Comparison of ENCODE assay signal across 9 mouse cellular contexts in the genomic region with DNA sequence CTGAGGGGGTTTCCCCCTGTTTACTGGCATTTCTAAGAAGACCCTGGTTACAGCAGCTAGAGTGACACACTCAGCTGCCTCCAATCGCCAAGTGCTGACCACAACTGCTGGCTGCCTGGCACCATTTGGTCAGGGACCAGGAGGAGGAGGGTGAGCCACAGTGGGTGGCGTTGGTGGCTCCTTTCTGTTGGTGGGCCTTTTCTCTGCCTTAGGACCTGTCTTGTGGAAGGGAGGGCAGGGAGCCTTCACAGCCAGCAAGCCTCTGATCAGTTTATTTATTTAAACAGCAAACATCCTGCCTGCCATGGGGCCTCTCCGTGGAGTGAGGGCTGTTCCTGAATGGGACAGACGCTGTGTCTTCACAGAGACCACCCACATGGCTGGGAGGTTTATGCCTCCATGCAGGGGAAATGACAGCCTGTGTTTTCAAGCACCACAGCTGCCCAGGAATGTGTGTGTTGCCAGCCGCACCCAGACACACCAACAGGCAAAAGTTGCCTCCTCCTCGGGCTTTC.
DNase-seq lines count a peak whose midpoint lies in the region; ATAC-seq and TF ChIP-seq lines count a peak whose summit lies in the region.
"Had no signal": no experiment of that assay in that cellular context is flagged by ENCODE, and none has a peak within 500 bp of the region (broad histone marks: within the 10 kb centered on the region; RNA-seq: fewer than 3 reads in every experiment).

No protein-coding gene starts in this region.

- no peaks in the 10 kb centered on the region for H3K36me3 ChIP-seq in kidney, embryonic 14.5 days (ENCODE audit: control insufficient read depth, insufficient read depth, low read length)
- H3K36me3 ChIP-seq in kidney, adult 2 months (ENCODE audit: control insufficient read depth, insufficient read depth, low read length) = no peaks in the 10 kb centered on the region
- H3K36me3 ChIP-seq in hindbrain, embryonic 16.5 days (ENCODE audit: control insufficient read depth, insufficient read depth, low read length) = no peaks in the 10 kb centered on the region

- H3K9ac ChIP-seq in kidney, embryonic 14.5 days (ENCODE audit: low read depth, low read length) = 0 out of 2 replicates have a peak overlapping the region, but pooled peaks have one; percentile 9
- H3K9ac ChIP-seq in hindbrain, embryonic 16.5 days (ENCODE audit: low read depth, low read length) = no peak overlapping the region

- H3K4me2 ChIP-seq in kidney, embryonic 14.5 days (replicated peaks; ENCODE audit: low read depth, low read length) = no peak overlapping the region
- no peak overlapping the region for H3K4me2 ChIP-seq in hindbrain, embryonic 16.5 days (ENCODE audit: low read length)

- TF ChIP-seq CTCF in kidney, adult 2 months (conservative IDR thresholded peaks at IDR 0.05; ENCODE audit: insufficient read depth, insufficient read length, low read depth, low read length) = no peak

- WGBS in kidney, embryonic 14.5 days = 8% methylated on average over 6 of the region's 6 CpGs
- 36% methylated on average over 6 of the region's 6 CpGs for WGBS in kidney, adult 2 months
- WGBS in hindbrain, embryonic 16.5 days = 4% methylated on average over 6 of the region's 6 CpGs

- peaks cover 12% of the 10 kb centered on the region for H3K4me1 ChIP-seq in kidney, embryonic 14.5 days (ENCODE audit: control insufficient read depth, insufficient read depth, low read length)
- no peaks in the 10 kb centered on the region for H3K4me1 ChIP-seq in kidney, adult 2 months (ENCODE audit: control insufficient read depth, insufficient read depth, low read length)
- H3K4me1 ChIP-seq in hindbrain, embryonic 16.5 days (ENCODE audit: control insufficient read depth, insufficient read depth, low read depth, low read length) = peaks cover 5% of the 10 kb centered on the region; the same call in 1 of the 2 replicates

- H3K4me3 ChIP-seq in kidney, embryonic 14.5 days (ENCODE audit: low read length) = no peak overlapping the region
- H3K4me3 ChIP-seq in kidney, adult 2 months (ENCODE audit: insufficient read depth, low read depth, low read length) = no peak overlapping the region
- H3K4me3 ChIP-seq in hindbrain, embryonic 16.5 days (ENCODE audit: low read length) = no peak overlapping the region
- H3K4me3 ChIP-seq: erythroblast, embryonic 14.5 days had no signal

- TF ChIP-seq POLR2A in kidney, adult 2 months (IDR thresholded peaks at IDR 0.05; ENCODE audit: low read depth, low read length) = no peak

- 0 out of 2 replicates have a peak overlapping the region, but pooled peaks have one; percentile 26 for H3K27ac ChIP-seq in kidney, embryonic 14.5 days (ENCODE audit: low read depth, low read length)
- H3K27ac ChIP-seq in kidney, adult 2 months (ENCODE audit: insufficient read depth, low read depth, low read length) = no peak overlapping the region
- no peak overlapping the region for H3K27ac ChIP-seq in hindbrain, embryonic 16.5 days (ENCODE audit: low read depth, low read length)

- no peaks in the 10 kb centered on the region for H3K27me3 ChIP-seq in kidney, embryonic 14.5 days (ENCODE audit: control insufficient read depth, insufficient read depth, low read length)
- no peaks in the 10 kb centered on the region for H3K27me3 ChIP-seq in kidney, adult 2 months (replicated peaks; ENCODE audit: control insufficient read depth, insufficient read depth, low read length)
- no peaks in the 10 kb centered on the region for H3K27me3 ChIP-seq in hindbrain, embryonic 16.5 days (replicated peaks; ENCODE audit: control insufficient read depth, insufficient read depth, low read length)

- ATAC-seq in kidney, embryonic 14.5 days (ENCODE audit: low FRiP score, low TSS enrichment) = peak; percentile 90; the same call in 1 of the 2 replicates
- peak; percentile 80 for ATAC-seq in hindbrain, embryonic 16.5 days

- DNase-seq in kidney, adult 2 months = no peak
- DNase-seq in ZHBTc4 (ENCODE audit: low read depth, low spot score) (peak; percentile 88), adipocyte (ENCODE audit: low spot score) (no peak)
- DNase-seq in neural tube, embryonic 10.5 days (ENCODE audit: extremely low spot score, low spot score) = peak; percentile 60
- DNase-seq in cerebellum, adult 11-12 months = no peak
- no peak for DNase-seq in urinary bladder, postnatal 10 days (ENCODE audit: low spot score)

- H3K9me3 ChIP-seq in kidney, embryonic 14.5 days (ENCODE audit: control insufficient read depth, low read length) = no peaks in the 10 kb centered on the region
- H3K9me3 ChIP-seq in hindbrain, embryonic 16.5 days (ENCODE audit: control insufficient read depth, low read length) = no peaks in the 10 kb centered on the region

Comparison
In these comparisons a context has a peak if more than half of its experiments do, and no peak if none do; other contexts are left out.
1. DNase-seq: peak in ZHBTc4 (single experiment) and neural tube, embryonic 10.5 days (single experiment); none in kidney, adult 2 months (single experiment), cerebellum, adult 11-12 months (single experiment), adipocyte (single experiment) and urinary bladder, postnatal 10 days (single experiment).